Mouse (Mus musculus) megakaryocyte progenitor cell, adult 5-6 weeks (primary cell): Measurements from ENCODE around the gene Gjb1. TPM values are rescaled to one million over a fixed set of nuclear protein-coding genes. Genes with fewer than 3 reads are reported as not detected.
A peak's percentile ranks its signal among the peaks of the same experiment; 100 is the strongest.

Experiments used
- ATAC-seq: replicated peaks from 2 replicates; pipeline ENCODE4 v1.8.0; 2016; ENCODE audit warnings: mild to moderate bottlenecking, moderate TSS enrichment, inconsistent platforms; ENCODE audit not compliant: poor library complexity
- total RNA-seq, 2 experiments: library from RNA; stranded (forward) in 1 of 2; stranded (reverse) in 1 of 2; fragments of 157-497, 149-512 nt in 1 of 2; fragments of 200-1000 nt in 1 of 2; gene quantifications; 2 replicates each; pipeline versions ENCODE4 v1.2.3 to v1.2.4; 2015 to 2017

The Gjb1 gene
- total RNA-seq, 2 experiments from 2014 or later = not detected

DNA sequence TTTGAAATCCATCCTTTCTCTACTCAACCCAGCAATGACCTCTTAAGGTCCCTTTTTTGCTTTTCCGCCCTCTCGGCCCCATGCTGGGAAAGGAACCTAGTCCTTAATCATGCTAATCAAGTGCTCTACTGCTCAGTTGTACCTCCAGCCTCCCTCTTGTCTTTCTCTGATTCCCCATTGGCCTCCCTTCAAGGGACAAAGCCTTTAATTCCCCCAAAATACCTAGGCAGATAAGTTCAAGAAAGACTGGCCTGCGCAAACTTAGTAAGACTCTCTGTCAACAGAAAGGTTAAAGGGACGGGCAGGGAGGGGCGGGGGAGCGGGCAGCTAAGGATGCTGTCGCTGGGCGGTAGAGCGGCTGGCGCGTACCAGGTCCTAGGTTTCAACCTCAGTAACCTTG is 20.3 kb downstream of the Gjb1 start:
- no peak for ATAC-seq

DNA sequence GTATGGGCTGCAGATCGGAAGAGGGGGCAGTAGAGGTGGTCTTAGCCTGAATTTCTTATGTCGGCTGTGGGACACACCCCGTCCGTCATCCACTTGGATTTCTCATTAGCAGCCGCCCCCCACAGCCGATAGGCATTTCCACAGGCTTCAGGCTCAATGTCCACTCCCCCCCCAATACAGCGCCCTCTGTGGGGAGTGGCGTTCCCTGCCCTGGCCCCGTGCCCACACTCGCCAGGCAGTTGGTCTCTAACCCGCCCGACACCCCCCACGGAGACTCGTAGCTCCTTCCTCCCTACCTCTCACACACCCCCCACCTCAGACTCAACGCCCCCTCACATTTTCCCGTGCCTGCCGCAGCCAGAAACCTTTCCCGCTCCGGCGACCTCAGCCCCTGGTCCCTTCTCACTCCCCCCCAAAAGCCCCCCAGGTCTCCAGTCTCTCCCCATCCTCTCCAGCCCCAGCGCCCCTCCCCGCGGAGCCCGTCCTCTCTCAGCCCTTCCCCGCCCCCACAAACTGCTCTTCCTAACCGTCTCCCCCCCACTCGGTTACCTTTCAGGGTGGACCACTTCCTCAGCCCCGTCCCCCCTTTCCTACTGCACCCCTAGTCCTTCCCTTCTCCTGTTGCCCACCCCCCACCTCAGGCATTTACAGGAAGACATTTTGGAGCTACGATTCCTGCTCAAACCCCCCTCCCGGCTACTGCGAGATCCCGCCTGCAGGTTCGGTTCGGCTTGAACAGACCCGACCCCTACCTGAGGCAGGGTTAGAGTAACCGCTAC is 43.0 kb downstream of the Gjb1 start:
- ATAC-seq = peak; percentile 58

DNA sequence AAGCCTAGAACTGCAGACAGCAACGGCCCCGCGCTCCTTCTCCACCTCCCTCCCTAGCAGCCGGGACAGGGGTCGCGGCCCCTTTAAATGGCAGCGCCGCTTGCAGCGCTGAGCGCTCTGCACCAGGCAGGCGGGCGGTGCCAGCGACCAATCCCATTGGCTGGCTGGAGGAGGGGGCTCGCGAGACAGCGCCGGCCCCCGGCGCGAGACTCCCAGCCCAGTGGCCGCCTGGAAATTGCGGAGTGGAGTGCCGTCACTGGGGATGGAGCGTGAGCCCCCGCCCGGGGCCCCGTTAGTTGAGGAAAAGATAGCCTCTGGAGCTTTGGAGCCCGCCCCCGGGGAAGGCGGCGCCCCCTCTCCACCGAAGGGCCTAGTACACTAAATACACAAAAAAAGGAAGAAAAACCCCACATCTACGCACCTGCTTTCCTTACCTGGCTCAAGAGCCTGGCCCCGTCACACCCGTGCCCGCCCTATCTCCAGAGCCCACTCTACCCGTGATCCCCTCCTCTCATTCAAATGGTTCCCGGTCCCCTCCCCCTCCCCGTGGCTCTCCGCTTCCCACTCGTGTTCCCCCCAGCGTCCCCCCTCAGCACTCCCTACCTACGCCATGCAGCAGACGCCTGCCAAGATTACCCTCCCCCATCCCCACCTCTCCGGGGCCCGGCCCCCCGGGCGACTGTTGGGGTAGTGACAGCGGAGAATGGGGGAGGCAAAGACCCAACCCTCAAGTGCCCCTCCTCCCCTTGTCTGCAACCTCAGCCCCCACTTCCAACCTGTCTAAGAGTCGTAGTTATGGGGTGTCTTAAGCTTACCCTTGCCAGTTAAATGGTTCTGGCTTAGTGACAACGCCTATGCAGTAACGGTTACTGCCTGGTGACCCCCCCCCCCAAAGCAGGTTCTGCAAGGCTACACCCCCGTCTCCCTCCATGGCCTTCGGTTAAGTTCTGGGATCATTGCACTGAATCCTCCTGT is 43.8 kb downstream of the Gjb1 start:
- peak; percentile 94 for ATAC-seq

DNA sequence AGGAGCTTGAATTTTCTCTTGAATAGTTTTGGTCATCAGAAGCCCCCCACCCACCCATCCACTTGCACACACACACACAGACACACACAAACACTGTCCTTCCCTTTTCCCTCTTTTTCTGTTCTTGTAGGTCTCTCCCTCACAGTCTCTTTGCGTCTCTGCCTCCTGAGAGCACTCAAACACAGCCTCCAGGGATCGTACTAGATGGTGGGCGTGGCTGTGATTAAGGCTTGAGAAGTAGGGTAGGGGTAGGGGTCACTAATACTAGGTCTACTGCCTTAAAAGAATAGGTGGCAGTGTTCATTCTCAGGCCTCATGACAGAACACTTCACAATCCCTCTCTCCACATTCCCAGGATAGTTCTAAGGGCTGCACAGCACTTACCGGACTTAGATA is 44.5 kb downstream of the Gjb1 start, which contains the start of gene Zmym3:
Gene Zmym3 (minus strand): TSS at position 150 of the 396 bp plus-strand sequence.
- ATAC-seq = no peak

DNA sequence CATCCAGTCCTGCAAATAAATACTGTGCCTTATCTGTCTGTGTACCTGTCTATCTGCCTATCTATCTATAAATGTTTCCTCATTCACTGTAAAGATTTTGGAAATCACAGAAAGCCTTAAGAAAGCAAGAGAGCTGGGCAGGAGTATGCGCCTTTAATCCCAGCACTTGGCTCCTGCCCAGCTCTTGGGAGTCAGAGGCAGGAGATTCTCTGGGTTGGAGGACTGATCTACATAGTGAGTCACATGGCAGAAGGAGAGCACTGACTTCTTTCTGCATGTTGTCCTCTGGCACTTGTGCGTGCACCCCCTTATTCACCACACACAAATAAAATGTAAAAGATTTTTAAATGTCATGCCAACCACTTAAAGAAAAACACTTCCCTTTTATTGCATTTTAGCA is 47.3 kb downstream of the Gjb1 start:
- ATAC-seq = no peak

DNA sequence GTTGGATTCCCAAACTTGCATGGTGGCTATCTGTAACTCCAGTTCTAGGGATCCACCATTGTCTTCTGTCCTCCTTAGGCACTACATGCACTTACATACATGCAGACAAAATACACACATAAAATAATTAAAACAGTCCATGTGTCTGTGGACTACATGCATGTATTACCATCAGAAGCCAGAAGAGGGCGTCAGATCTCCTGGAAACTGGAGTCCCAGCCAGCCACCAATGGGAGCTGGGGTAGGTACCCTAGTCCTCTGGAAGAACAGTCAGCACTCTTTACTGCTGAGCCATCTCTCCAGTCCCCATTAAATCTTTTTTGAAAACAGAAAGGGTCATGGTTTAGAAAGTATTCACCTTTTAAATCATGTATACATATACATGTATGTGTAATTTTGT is 51.6 kb downstream of the Gjb1 start:
- peak; percentile 27; the same call in 1 of the 2 replicates for ATAC-seq

DNA sequence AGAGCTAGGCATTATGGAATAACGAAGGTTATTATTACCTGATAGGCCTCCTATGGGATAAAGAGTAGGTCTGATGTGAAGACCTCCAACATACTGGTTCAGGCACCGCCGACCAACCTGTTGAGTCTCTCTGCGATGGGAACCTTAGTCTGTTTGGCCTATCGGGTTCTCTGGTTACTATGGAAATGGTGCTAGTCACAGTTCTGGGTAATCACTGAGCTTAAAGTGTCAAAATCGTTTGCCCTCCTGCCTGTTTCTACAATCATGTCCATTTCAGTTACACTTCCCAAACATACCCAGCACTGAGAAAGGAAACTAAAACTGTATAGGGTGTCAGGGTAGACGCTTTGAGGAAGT is 52.6 kb downstream of the Gjb1 start:
- no peak; the same call in 1 of the 2 replicates for ATAC-seq

DNA sequence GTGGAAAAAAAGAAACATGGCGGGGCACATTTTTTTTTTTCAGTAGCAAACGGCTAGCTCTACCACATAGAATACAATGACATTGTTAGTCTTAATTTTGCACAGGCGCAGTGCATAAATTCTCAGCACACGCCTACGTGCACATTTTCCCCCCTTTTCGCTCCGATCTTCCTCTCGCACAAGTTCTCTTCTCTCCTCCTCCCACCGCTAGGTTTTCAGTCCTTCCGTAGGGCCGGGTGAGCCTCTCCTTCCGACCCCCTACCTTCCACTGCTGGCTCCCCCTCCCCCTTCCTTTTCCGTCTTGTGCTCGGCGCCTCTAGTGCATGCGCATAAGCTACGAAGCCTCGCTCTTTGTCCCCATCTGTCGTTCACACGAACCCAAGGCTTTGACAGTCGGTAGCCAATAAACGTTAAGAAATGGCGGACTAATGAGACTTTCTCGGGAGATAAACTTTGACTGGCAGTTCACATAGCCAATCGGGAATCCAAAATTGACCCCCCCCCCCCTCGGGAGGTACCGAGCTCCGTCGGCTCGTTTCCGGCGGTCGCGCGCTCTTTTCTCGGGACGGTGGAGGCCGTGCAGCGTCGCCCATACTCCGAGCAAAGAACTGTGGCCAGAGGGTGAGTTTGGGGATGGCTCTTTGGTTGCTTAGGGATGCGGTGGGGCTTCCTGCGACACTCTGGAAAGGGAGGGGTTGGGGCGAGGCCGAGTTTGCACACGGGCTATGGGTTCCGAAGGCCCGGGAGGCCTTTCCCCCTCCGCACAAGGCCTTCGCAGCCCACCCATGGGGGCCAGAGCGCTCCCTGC is 53.2 kb downstream of the Gjb1 start, which contains the start of gene Nono:
Gene Nono (plus strand): TSS at position 177 of the 808 bp plus-strand sequence.
- ATAC-seq = peak; percentile 87

DNA sequence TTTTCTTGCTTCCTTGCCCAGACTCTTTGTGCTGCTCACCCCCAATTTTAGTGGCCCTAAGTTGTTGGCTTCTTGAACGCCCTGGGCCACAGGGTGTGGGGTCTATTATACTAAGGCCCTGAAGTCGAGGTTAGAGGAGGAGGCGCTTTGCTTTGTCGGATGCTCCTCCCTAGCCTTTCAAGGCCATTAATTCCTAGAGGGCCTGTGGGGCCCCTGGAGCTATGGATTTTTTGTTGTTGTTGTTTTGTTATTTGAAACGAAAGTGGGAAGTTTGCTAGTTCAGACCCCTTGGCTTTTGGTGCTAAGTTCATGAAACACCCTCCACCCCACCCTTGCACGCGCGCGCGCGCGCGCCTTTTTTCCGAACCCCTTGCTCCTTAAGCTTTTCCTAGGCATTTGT is 53.8 kb downstream of the Gjb1 start:
- peak; percentile 9; the same call in 1 of the 2 replicates for ATAC-seq

Other genes starting within 250 kb of the Gjb1 start
- 39.8 and 40.7 TPM in 2 replicates for gene Snx12, start 153.8 kb upstream of the Gjb1 start, total RNA-seq (2015)
- gene Snx12, start 153.8 kb upstream of the Gjb1 start, total RNA-seq (2017) = 50.9 and 56.9 TPM in 2 replicates
- 5.8 and 6.0 TPM in 2 replicates for gene Foxo4, start 121.8 kb upstream of the Gjb1 start, total RNA-seq (2015)
- 16.3 and 17.1 TPM in 2 replicates for gene Foxo4, start 121.8 kb upstream of the Gjb1 start, total RNA-seq (2017)
- gene Gm614, start 112.4 kb upstream of the Gjb1 start, total RNA-seq (2015) = 1.0 TPM in 1 of 2 replicates, not detected in the other
- gene Gm614, start 112.4 kb upstream of the Gjb1 start, total RNA-seq (2017) = 0.91 TPM in 1 of 2 replicates, not detected in the other
- gene Il2rg, start 108.1 kb upstream of the Gjb1 start, total RNA-seq (2015) = 33.6 and 40.5 TPM in 2 replicates
- gene Il2rg, start 108.1 kb upstream of the Gjb1 start, total RNA-seq (2017) = 19.2 and 28.9 TPM in 2 replicates
- not detected in 2 replicates for gene Gm20489, start 107.4 kb upstream of the Gjb1 start, total RNA-seq (2015)
- not detected in 2 replicates for gene Gm20489, start 107.4 kb upstream of the Gjb1 start, total RNA-seq (2017)
- 54.0 and 64.0 TPM in 2 replicates for gene Med12, start 102.3 kb upstream of the Gjb1 start, total RNA-seq (2015)
- 29.2 and 31.6 TPM in 2 replicates for gene Med12, start 102.3 kb upstream of the Gjb1 start, total RNA-seq (2017)
- not detected in 2 replicates for gene Nlgn3, start 77.2 kb upstream of the Gjb1 start, total RNA-seq (2015)
- gene Nlgn3, start 77.2 kb upstream of the Gjb1 start, total RNA-seq (2017) = 0.24 TPM in 1 of 2 replicates, not detected in the other
- 44.6 and 47.2 TPM in 2 replicates for gene Zmym3, start 44.5 kb downstream of the Gjb1 start, total RNA-seq (2015)
- 25.1 and 30.1 TPM in 2 replicates for gene Zmym3, start 44.5 kb downstream of the Gjb1 start, total RNA-seq (2017)
- 244 and 248 TPM in 2 replicates for gene Nono, start 52.9 kb downstream of the Gjb1 start, total RNA-seq (2015)
- gene Nono, start 52.9 kb downstream of the Gjb1 start, total RNA-seq (2017) = 452 and 507 TPM in 2 replicates
- 0.88 and 1.9 TPM in 2 replicates for gene Itgb1bp2, start 72.7 kb downstream of the Gjb1 start, total RNA-seq (2015)
- gene Itgb1bp2, start 72.7 kb downstream of the Gjb1 start, total RNA-seq (2017) = 0.12 TPM in 1 of 2 replicates, not detected in the other
- gene Taf1, start 156.4 kb downstream of the Gjb1 start, total RNA-seq (2015) = 43.6 and 45.3 TPM in 2 replicates
- gene Taf1, start 156.4 kb downstream of the Gjb1 start, total RNA-seq (2017) = 49.3 and 87.1 TPM in 2 replicates